Mouse (Mus musculus) urinary bladder, postnatal 4 days (tissue): ENCODE results near the gene Sf1.

Experiments
- DNase-seq, 2 experiments: peaks; one replicate each; pipeline ENCODE4 v3.0.0; 2021 to 2022; ENCODE audit warnings: low spot score in 2 of 2

Gene Sf1

GRCm38 (mm10) chr19:6375423-6376254 lies 12.1 kb downstream of the Sf1 start:
- DNase-seq, result no peak

GRCm38 (mm10) chr19:6376255-6376564 lies 12.7 kb downstream of the Sf1 start:
- DNase-seq, result no peak

- no peak for DNase-seq
These were observed 13.2 kb downstream of the Sf1 start for GRCm38 (mm10) chr19:6376643-6377042.

- DNase-seq, result no peak
These were observed 14.0 kb downstream of the Sf1 start for GRCm38 (mm10) chr19:6377327-6378040.

- DNase-seq, result no peak
These were observed 17.1 kb downstream of the Sf1 start for GRCm38 (mm10) chr19:6380411-6381166.

- no peak for DNase-seq
These were observed 17.7 kb downstream of the Sf1 start for GRCm38 (mm10) chr19:6381238-6381637.

- no peak for DNase-seq
These were observed 18.9 kb downstream of the Sf1 start for GRCm38 (mm10) chr19:6382323-6382924.

GRCm38 (mm10) chr19:6383470-6383869 lies 20.0 kb downstream of the Sf1 start:
- DNase-seq, result no peak

- peak; percentile 79 to 85 for DNase-seq
These were observed 20.6 kb downstream of the Sf1 start, which contains the start of gene Pygm for GRCm38 (mm10) chr19:6384128-6384527. Pygm (plus strand) TSS chr19:6384399.

GRCm38 (mm10) chr19:6384954-6385353 lies 21.5 kb downstream of the Sf1 start:
- no peak for DNase-seq

GRCm38 (mm10) chr19:6385419-6385818 lies 21.9 kb downstream of the Sf1 start:
- DNase-seq, result no peak

- DNase-seq, result no peak
These were observed 22.3 kb downstream of the Sf1 start for GRCm38 (mm10) chr19:6385821-6386220.

- no peak for DNase-seq
These were observed 22.7 kb downstream of the Sf1 start for GRCm38 (mm10) chr19:6386234-6386633.

- DNase-seq, result no peak
These were observed 24.5 kb downstream of the Sf1 start for GRCm38 (mm10) chr19:6388006-6388405.

GRCm38 (mm10) chr19:6389803-6390202 lies 26.3 kb downstream of the Sf1 start:
- no peak for DNase-seq

- DNase-seq, result no peak
These were observed 26.8 kb downstream of the Sf1 start for GRCm38 (mm10) chr19:6390251-6390650.

GRCm38 (mm10) chr19:6392743-6393393 lies 29.4 kb downstream of the Sf1 start:
- no peak for DNase-seq

- DNase-seq, result no peak
These were observed 30.1 kb downstream of the Sf1 start for GRCm38 (mm10) chr19:6393637-6394036.

- DNase-seq, result no peak
These were observed 32.7 kb downstream of the Sf1 start for GRCm38 (mm10) chr19:6396237-6396636.

- DNase-seq, result no peak
These were observed 34.2 kb downstream of the Sf1 start for GRCm38 (mm10) chr19:6397582-6398249.
